Mouse (Mus musculus): ENCODE measurements around the gene Zfp37. TPM values are rescaled to one million over a fixed set of nuclear protein-coding genes. Genes with fewer than 3 reads are reported as not detected.
A peak's percentile ranks its signal among the peaks of the same experiment; 100 is the strongest.
"Not testable (repeated sequence)": the region's sequence is repeated elsewhere in the genome, so short reads cannot be mapped to it uniquely, and the experiment has no call there.

The Zfp37 gene
- polyA plus RNA-seq, 1 experiment = 0.19 TPM

DNA sequence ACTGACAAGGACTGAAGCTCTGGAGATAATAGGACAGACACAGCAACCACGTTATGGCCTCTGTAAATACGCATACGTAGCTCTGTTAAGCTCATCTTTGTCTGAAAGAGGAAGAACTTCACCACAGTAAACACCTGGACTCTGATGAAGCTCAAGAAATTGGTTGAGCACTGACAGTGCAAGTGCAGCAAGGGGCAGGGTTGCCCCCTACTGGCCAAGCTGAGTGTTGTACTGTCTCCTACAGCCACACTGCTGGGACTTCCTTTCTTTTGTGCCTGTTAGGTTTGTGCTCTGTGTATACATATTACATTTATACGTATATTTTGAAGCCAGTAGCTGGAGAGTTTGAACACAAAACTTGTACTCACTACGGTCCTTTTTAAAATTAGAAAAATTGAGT is 53.6 kb downstream of the Zfp37 start:
- Histone ChIP-seq H3K27ac (ENCODE audit: insufficient read depth, low read depth, low read length) (no peak overlapping the region), H3K4me3 (ENCODE audit: low read depth, low read length) (no peak overlapping the region), H3K36me3 (ENCODE audit: control insufficient read depth, insufficient read depth, low read length) (no peaks in the 10 kb centered on the region), H3K27me3 (ENCODE audit: control insufficient read depth, insufficient read depth, low read length) (no peaks in the 10 kb centered on the region), H3K4me1 (ENCODE audit: control insufficient read depth, insufficient read depth, insufficient read length, low read length) (no peaks in the 10 kb centered on the region)
- TF ChIP-seq POLR2A (IDR thresholded peaks at IDR 0.05; ENCODE audit: low read depth, low read length) = no peak
- TF ChIP-seq CTCF (IDR thresholded peaks at IDR 0.05; ENCODE audit: extremely low read depth, insufficient read length, insufficient replicate concordance, low read depth, low read length) = peak; percentile 40; the same call in 1 of the 2 replicates
- 43% methylated on average over 5 of the region's 5 CpGs for WGBS

DNA sequence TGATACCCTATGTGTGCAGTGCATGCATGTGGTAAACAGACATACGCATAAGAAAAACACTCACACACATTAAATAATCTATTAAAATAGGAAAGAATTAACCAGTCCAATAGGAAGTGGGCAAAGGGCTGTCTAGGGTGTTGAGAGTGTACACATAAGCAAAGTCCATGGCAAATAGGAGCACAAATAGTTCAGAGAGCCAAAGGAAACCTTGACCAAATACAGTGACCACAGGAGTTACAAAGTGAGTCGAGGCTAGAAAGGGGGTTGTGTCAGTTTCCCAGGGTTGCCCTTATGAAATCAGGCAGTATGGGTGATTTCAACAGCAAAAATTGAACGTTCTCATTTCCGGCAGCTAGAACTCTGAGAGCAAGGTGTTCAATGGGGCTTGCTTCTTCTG is 56.4 kb downstream of the Zfp37 start:
- Histone ChIP-seq H3K36me3 (ENCODE audit: control insufficient read depth, insufficient read depth, low read length) (no peaks in the 10 kb centered on the region), H3K4me1 (ENCODE audit: control insufficient read depth, insufficient read depth, insufficient read length, low read length) (no peaks in the 10 kb centered on the region), H3K4me3 (ENCODE audit: low read depth, low read length) (no peak overlapping the region), H3K27me3 (ENCODE audit: control insufficient read depth, insufficient read depth, low read length) (no peaks in the 10 kb centered on the region), H3K27ac (ENCODE audit: insufficient read depth, low read depth, low read length) (no peak overlapping the region)
- WGBS = 82% methylated on average over 4 of the region's 4 CpGs
- no peak for TF ChIP-seq CTCF (IDR thresholded peaks at IDR 0.05; ENCODE audit: extremely low read depth, insufficient read length, insufficient replicate concordance, low read depth, low read length)
- TF ChIP-seq POLR2A (IDR thresholded peaks at IDR 0.05; ENCODE audit: low read depth, low read length) = no peak

DNA sequence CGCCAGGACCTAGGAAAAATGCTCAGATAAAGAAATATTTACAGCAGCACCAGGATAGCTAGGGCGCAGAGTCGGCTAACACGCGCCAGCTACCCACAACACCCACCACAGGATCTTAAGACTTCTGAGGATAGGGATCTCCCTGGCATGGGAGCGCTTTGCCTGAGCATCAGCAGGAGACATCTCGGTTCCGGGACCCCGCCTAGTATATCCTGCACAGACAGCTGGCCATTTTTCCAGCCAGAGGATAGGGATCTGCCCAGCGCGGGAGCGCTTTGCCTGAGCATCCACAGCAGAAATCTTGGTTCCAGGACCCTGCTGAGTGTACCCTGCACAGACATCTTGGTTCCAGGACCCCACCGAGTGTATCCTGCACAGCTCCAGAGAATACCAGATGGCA is 63.2 kb downstream of the Zfp37 start:
- H3K36me3 ChIP-seq (ENCODE audit: control insufficient read depth, insufficient read depth, low read length); H3K27me3 ChIP-seq (ENCODE audit: control insufficient read depth, insufficient read depth, low read length); H3K4me1 ChIP-seq (ENCODE audit: control insufficient read depth, insufficient read depth, insufficient read length, low read length): not testable (repeated sequence)

GRCm38 (mm10) chr4:62158401-62158800 is 72.4 kb downstream of the Zfp37 start:
- H3K27me3 ChIP-seq (ENCODE audit: control insufficient read depth, insufficient read depth, low read length) = no peaks in the 10 kb centered on the region
- no peak overlapping the region for H3K4me3 ChIP-seq (ENCODE audit: low read depth, low read length)
- no peak overlapping the region for H3K27ac ChIP-seq (ENCODE audit: insufficient read depth, low read depth, low read length)
- WGBS = 76% methylated on average over 1 of the region's 1 CpGs
- H3K36me3 ChIP-seq (ENCODE audit: control insufficient read depth, insufficient read depth, low read length) = no peaks in the 10 kb centered on the region
- H3K4me1 ChIP-seq (ENCODE audit: control insufficient read depth, insufficient read depth, insufficient read length, low read length) = no peaks in the 10 kb centered on the region
- TF ChIP-seq CTCF (IDR thresholded peaks at IDR 0.05; ENCODE audit: extremely low read depth, insufficient read length, insufficient replicate concordance, low read depth, low read length) (no peak), POLR2A (IDR thresholded peaks at IDR 0.05; ENCODE audit: low read depth, low read length) (no peak)

More for the DNA sequence above, 63.2 kb downstream of the Zfp37 start:
- not testable (repeated sequence) for H3K27ac ChIP-seq (ENCODE audit: insufficient read depth, low read depth, low read length); H3K4me3 ChIP-seq (ENCODE audit: low read depth, low read length)
- WGBS = 92% methylated on average over 13 of the region's 13 CpGs

DNA sequence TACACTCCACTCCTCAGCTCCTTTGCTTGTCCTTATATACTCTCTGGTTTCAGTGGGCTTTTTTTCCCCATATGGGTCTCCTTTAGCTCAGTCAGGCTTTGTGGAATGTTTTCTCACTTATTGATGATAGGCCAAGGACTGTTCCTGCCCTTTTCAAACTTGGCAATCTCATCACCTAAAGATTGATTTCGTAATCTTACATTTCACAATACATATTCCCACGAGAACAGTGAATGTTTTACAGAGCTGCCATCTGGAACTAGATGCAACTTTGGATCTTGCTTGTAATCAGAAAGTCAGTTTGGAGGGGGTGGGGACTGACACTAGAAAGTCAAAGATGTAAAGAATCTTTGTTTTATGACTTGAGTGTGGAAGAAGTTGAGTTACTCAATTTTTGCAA is 80.0 kb downstream of the Zfp37 start, which contains the start of gene Mup21:
TSS of gene Mup21 (minus strand) at position 53 of the 400 bp plus-strand sequence.
- Histone ChIP-seq H3K4me3 (ENCODE audit: low read depth, low read length) (no peak within 1 kb of the TSS), H3K36me3 (ENCODE audit: control insufficient read depth, insufficient read depth, low read length) (no peaks in the 10 kb centered on the region), H3K27me3 (ENCODE audit: control insufficient read depth, insufficient read depth, low read length) (no peaks in the 10 kb centered on the region), H3K27ac (ENCODE audit: insufficient read depth, low read depth, low read length) (no peak within 1 kb of the TSS), H3K4me1 (ENCODE audit: control insufficient read depth, insufficient read depth, insufficient read length, low read length) (no peaks in the 10 kb centered on the region)
- TF ChIP-seq POLR2A (IDR thresholded peaks at IDR 0.05; ENCODE audit: low read depth, low read length) (no peak), CTCF (IDR thresholded peaks at IDR 0.05; ENCODE audit: extremely low read depth, insufficient read length, insufficient replicate concordance, low read depth, low read length) (no peak)
- WGBS = 38% methylated on average over 2 of the region's 2 CpGs

Other genes starting within 250 kb of the Zfp37 start
- gene Mup20, start 176.9 kb downstream of the Zfp37 start, polyA plus RNA-seq (2012; rRNA removed) = not detected in 2 replicates
- gene Mup3, start 143.7 kb downstream of the Zfp37 start, polyA plus RNA-seq (2012; rRNA removed) = not detected in 2 replicates
- not detected in 2 replicates for gene Mup21, start 80.2 kb downstream of the Zfp37 start, polyA plus RNA-seq (2012; rRNA removed)
- gene Slc31a2, start 31.5 kb upstream of the Zfp37 start, polyA plus RNA-seq (2012; rRNA removed) = 8.8 and 10.4 TPM in 2 replicates
- 13.6 and 21.6 TPM in 2 replicates for gene Fkbp15, start 129.5 kb upstream of the Zfp37 start, polyA plus RNA-seq (2012; rRNA removed)
- gene Slc31a1, start 129.7 kb upstream of the Zfp37 start, polyA plus RNA-seq (2012; rRNA removed) = 18.2 and 40.3 TPM in 2 replicates
- 3.5 and 6.6 TPM in 2 replicates for gene Cdc26, start 177.6 kb upstream of the Zfp37 start, polyA plus RNA-seq (2012; rRNA removed)
- 2.1 and 3.5 TPM in 2 replicates for gene Prpf4, start 177.8 kb upstream of the Zfp37 start, polyA plus RNA-seq (2012; rRNA removed)
- gene Rnf183, start 204.2 kb upstream of the Zfp37 start, polyA plus RNA-seq (2012; rRNA removed) = 2.3 and 6.1 TPM in 2 replicates
- gene Wdr31, start 239.8 kb upstream of the Zfp37 start, polyA plus RNA-seq (2012; rRNA removed) = 0.43 and 0.62 TPM in 2 replicates
- gene Bspry, start 249.0 kb upstream of the Zfp37 start, polyA plus RNA-seq (2012; rRNA removed) = 38.3 and 104 TPM in 2 replicates